Mouse (Mus musculus) erythroblast, embryonic 14.5 days (primary cell): ENCODE measurements around the gene Tmc7.

ENCODE experiments used
- GATA1 ChIP-seq: IDR thresholded peaks from 2 replicates; pipeline ENCODE4 v1.6.1; 2012; ENCODE audit warnings: low read length, inconsistent platforms, mixed read lengths
- TAL1 ChIP-seq: IDR thresholded peaks from 3 replicates; pipeline ENCODE4 v1.6.1; 2012; ENCODE audit warnings: low read length, inconsistent platforms, mixed read lengths

GRCm38 (mm10) chr7:118493892-118494291, 90.6 kb downstream of the Tmc7 start:
- TF ChIP-seq GATA1, result no peak
- TF ChIP-seq TAL1, result no peak
